In genomic region chr7:81641101-81641500, GRCm38 (mm10) we compare ENCODE assay signal across 18 mouse cellular contexts.
A peak's percentile ranks its signal among the peaks of the same experiment; 100 is the strongest.
DNase-seq lines count a peak whose midpoint lies in the region.
"Had no signal": no experiment of that assay in that cellular context is flagged by ENCODE, and none has a peak within 500 bp of the region (broad histone marks: within the 10 kb centered on the region; RNA-seq: fewer than 3 reads in every experiment).

No protein-coding gene starts in this region.

- peak overlapping the region; percentile 39; the same call in 1 of the 2 replicates for H3K27ac ChIP-seq in heart, embryonic 10.5 days
- H3K27ac ChIP-seq: embryonic facial prominence, embryonic 10.5 days; forebrain, embryonic 13.5 days; hindbrain, embryonic 13.5 days; kidney, embryonic 15.5 days; midbrain, embryonic 12.5 days had no signal

- no peaks in the 10 kb centered on the region for H3K27me3 ChIP-seq in heart, embryonic 10.5 days (ENCODE audit: insufficient read depth, poor library complexity, severe bottlenecking)
- H3K27me3 ChIP-seq: forebrain, embryonic 13.5 days; hindbrain, embryonic 13.5 days; kidney, embryonic 15.5 days; midbrain, embryonic 12.5 days had no signal

- 31% methylated on average over 6 of the region's 6 CpGs for WGBS in heart, embryonic 10.5 days

- peak; percentile 11 to 31 for DNase-seq in adrenal gland, adult (ENCODE audit: inconsistent age in 2 of 2, low spot score in 1 of 2)
- DNase-seq in adrenal gland, adult 18-20 months (ENCODE audit: low spot score in 2 of 2) = no peak
- DNase-seq in heart, embryonic 10.5 days (ENCODE audit: low spot score) = no peak
- no peak for DNase-seq in heart, postnatal 25 days (ENCODE audit: low spot score)
- peak; percentile 6 for DNase-seq in urinary bladder, postnatal 14 days (ENCODE audit: low spot score)
- no peak for DNase-seq in urinary bladder, postnatal 36 days (ENCODE audit: low spot score in 2 of 2)
- DNase-seq in adipocyte (ENCODE audit: low spot score) = no peak
- DNase-seq in right cerebral cortex, adult 18-20 months = no peak
- DNase-seq: liver; lung, embryonic 14.5 days; lung, postnatal 4 days; thymus, adult 2 months had no signal

- no peak overlapping the region for H3K4me3 ChIP-seq in heart, embryonic 10.5 days
- H3K4me3 ChIP-seq: embryonic facial prominence, embryonic 10.5 days; forebrain, embryonic 13.5 days; hindbrain, embryonic 13.5 days; kidney, embryonic 15.5 days; midbrain, embryonic 12.5 days had no signal

- peaks cover 38% of the 10 kb centered on the region for H3K4me1 ChIP-seq in heart, embryonic 10.5 days
- H3K4me1 ChIP-seq: kidney, embryonic 15.5 days; midbrain, embryonic 12.5 days had no signal

- H3K36me3 ChIP-seq in heart, embryonic 10.5 days = peaks cover 5% of the 10 kb centered on the region; the same call in 1 of the 2 replicates
- H3K36me3 ChIP-seq: embryonic facial prominence, embryonic 10.5 days; hindbrain, embryonic 13.5 days; kidney, embryonic 15.5 days; midbrain, embryonic 12.5 days had no signal

- H3K9me3 ChIP-seq in heart, embryonic 10.5 days = no peaks in the 10 kb centered on the region
- H3K9me3 ChIP-seq: embryonic facial prominence, embryonic 10.5 days; forebrain, embryonic 13.5 days; G1E; hindbrain, embryonic 13.5 days; kidney, embryonic 15.5 days; midbrain, embryonic 12.5 days had no signal

- intact Hi-C loops in heart, postnatal 25 days (cut with DNase I) = loop anchor here (5.0 kb wide), 1 partner anchor 41 kb away; no protein-coding TSS in a partner anchor

Comparison
In these comparisons a context has a peak if more than half of its experiments do, and no peak if none do; other contexts are left out.
1. DNase-seq: peak in adrenal gland, adult (2 of 2) and urinary bladder, postnatal 14 days (single experiment); none in adrenal gland, adult 18-20 months (0 of 2), heart, embryonic 10.5 days (single experiment), heart, postnatal 25 days (single experiment), urinary bladder, postnatal 36 days (0 of 2), adipocyte (single experiment) and right cerebral cortex, adult 18-20 months (single experiment).